Mouse (Mus musculus): Measurements from ENCODE around the gene Mob3c.
A peak's percentile ranks its signal among the peaks of the same experiment; 100 is the strongest.

The Mob3c gene

GRCm38 (mm10) chr4:115827888-115828571 lies at the start of gene Mob3c:
Gene Mob3c (plus strand): TSS chr4:115828092.
- DNase-seq (ENCODE audit: low read depth, low spot score), result peak; percentile 92

GRCm38 (mm10) chr4:115780269-115780668 lies 47.6 kb upstream of the Mob3c start:
- peak; percentile 6 for DNase-seq (ENCODE audit: low read depth, low spot score)

GRCm38 (mm10) chr4:115780918-115781317 lies 47.0 kb upstream of the Mob3c start, which contains the start of gene Tex38:
Gene Tex38 (minus strand): TSS chr4:115781018.
- DNase-seq (ENCODE audit: low read depth, low spot score), result no peak

- DNase-seq (ENCODE audit: low read depth, low spot score), result no peak
These were observed 45.7 kb upstream of the Mob3c start for GRCm38 (mm10) chr4:115782026-115782805.

- peak; percentile 84 for DNase-seq (ENCODE audit: low read depth, low spot score)
These were observed 43.0 kb upstream of the Mob3c start, which contains the start of gene Atpaf1 for GRCm38 (mm10) chr4:115784769-115785510. Gene Atpaf1 (plus strand): TSS chr4:115784812.

GRCm38 (mm10) chr4:115785511-115786034 lies 42.3 kb upstream of the Mob3c start:
- DNase-seq (ENCODE audit: low read depth, low spot score), result no peak

- no peak for DNase-seq (ENCODE audit: low read depth, low spot score)
These were observed 37.0 kb upstream of the Mob3c start for GRCm38 (mm10) chr4:115790864-115791263.

- DNase-seq (ENCODE audit: low read depth, low spot score), result no peak
These were observed 32.5 kb upstream of the Mob3c start for GRCm38 (mm10) chr4:115795360-115795759.

GRCm38 (mm10) chr4:115799981-115800380 lies 27.9 kb upstream of the Mob3c start:
- DNase-seq (ENCODE audit: low read depth, low spot score), result no peak

GRCm38 (mm10) chr4:115812326-115812725 lies 15.6 kb upstream of the Mob3c start:
- peak; percentile 29 for DNase-seq (ENCODE audit: low read depth, low spot score)

- no peak for DNase-seq (ENCODE audit: low read depth, low spot score)
These were observed 12.3 kb upstream of the Mob3c start for GRCm38 (mm10) chr4:115815606-115816005.

- peak; percentile 23 for DNase-seq (ENCODE audit: low read depth, low spot score)
These were observed 7.7 kb upstream of the Mob3c start for GRCm38 (mm10) chr4:115820199-115820598.

GRCm38 (mm10) chr4:115820944-115821343 lies 6.9 kb upstream of the Mob3c start:
- no peak for DNase-seq (ENCODE audit: low read depth, low spot score)

- DNase-seq (ENCODE audit: low read depth, low spot score), result peak; percentile 82
These were observed 6.5 kb upstream of the Mob3c start for GRCm38 (mm10) chr4:115821431-115821830.

GRCm38 (mm10) chr4:115821928-115822327 lies 6.0 kb upstream of the Mob3c start:
- DNase-seq (ENCODE audit: low read depth, low spot score), result no peak

GRCm38 (mm10) chr4:115824178-115824577 lies 3.7 kb upstream of the Mob3c start:
- DNase-seq (ENCODE audit: low read depth, low spot score), result no peak

- DNase-seq (ENCODE audit: low read depth, low spot score), result no peak
These were observed 2.6 kb upstream of the Mob3c start for GRCm38 (mm10) chr4:115825271-115825670.

- peak; percentile 88 for DNase-seq (ENCODE audit: low read depth, low spot score)
These were observed 826 bp upstream of the Mob3c start for GRCm38 (mm10) chr4:115827066-115827465.

GRCm38 (mm10) chr4:115827535-115827887 lies 381 bp upstream of the Mob3c start:
- no peak for DNase-seq (ENCODE audit: low read depth, low spot score)

- DNase-seq (ENCODE audit: low read depth, low spot score), result no peak
These were observed 645 bp downstream of the Mob3c start for GRCm38 (mm10) chr4:115828572-115828902.

GRCm38 (mm10) chr4:115830491-115830890 lies 2.6 kb downstream of the Mob3c start:
- no peak for DNase-seq (ENCODE audit: low read depth, low spot score)

GRCm38 (mm10) chr4:115831221-115831620 lies 3.3 kb downstream of the Mob3c start:
- no peak for DNase-seq (ENCODE audit: low read depth, low spot score)
